Comparison of ENCODE assay signal across 8 mouse cellular contexts in the genomic region with DNA sequence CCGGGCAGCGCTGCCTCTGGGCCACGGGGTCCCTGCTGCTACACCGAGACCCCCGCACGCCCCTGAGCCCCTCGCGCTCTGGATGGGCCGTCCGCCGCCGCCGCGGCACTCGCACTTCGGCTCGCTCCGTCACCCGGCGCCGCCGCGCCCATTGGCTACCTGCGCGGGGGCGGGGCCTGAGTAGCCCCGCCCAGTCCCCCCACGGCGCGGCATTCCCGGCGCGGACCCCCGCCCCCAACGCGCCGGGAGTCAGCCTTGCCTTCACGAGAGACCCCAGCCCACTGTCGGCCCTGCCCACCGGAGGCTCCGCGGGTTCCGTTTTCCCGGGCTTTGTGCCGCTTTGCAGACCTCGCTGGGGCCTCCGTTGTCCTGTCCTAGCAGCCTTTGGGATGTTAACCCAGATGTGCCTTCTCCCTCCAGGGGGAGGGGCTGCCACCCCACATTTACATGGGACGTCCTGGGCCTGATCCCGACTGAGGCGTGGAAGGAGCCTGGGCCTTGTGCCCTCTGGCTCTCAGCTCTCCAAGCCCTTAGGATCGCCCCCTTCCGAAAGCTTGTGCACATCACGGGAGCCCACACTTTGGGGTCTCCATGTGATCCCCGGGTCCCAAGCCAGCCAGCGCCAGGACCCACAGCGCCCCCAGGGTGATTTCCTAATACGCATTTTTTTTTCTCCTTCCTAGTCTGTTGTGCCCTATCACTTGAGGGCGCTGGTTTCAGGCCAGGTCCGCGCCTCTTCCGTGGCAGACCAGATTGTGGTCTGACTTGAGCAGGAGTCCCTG. TPM values are rescaled to one million over a fixed set of nuclear protein-coding genes. Genes with fewer than 3 reads are reported as not detected.
DNase-seq lines count a peak whose midpoint lies in the region; ATAC-seq lines count a peak whose summit lies in the region.

A gene (minus strand): TSS at position 126 of the 782 bp plus-strand sequence.

- WGBS in hindbrain, embryonic 14.5 days = under 1% methylated on average over 61 of the region's 61 CpGs

- H3K9ac ChIP-seq in hindbrain, embryonic 14.5 days = peak within 1 kb of the TSS; percentile 84

- no peaks in the 10 kb centered on the region for H3K9me3 ChIP-seq in hindbrain, embryonic 14.5 days (ENCODE audit: control insufficient read depth, low read length)

- H3K4me1 ChIP-seq in hindbrain, embryonic 14.5 days (replicated peaks; ENCODE audit: control insufficient read depth, insufficient read depth, low read length) = no peaks in the 10 kb centered on the region; the same call in 1 of the 2 replicates

- peak within 1 kb of the TSS; percentile 66 for H3K4me2 ChIP-seq in hindbrain, embryonic 14.5 days (replicated peaks)

- no peaks in the 10 kb centered on the region for H3K27me3 ChIP-seq in hindbrain, embryonic 14.5 days (ENCODE audit: control insufficient read depth, insufficient read depth, low read length)

- DNase-seq in WW6 (ENCODE audit: low read depth, low spot score) = peak; percentile 85
- peak; percentile 44 to 66 for DNase-seq in cerebellum, postnatal 4 days (ENCODE audit: low spot score in 2 of 2)
- DNase-seq in gastrocnemius, adult 18-20 months (ENCODE audit: low spot score) = peak; percentile 27
- peak; percentile 86 for DNase-seq in hindbrain, embryonic 14.5 days (ENCODE audit: low spot score)
- DNase-seq in layer of hippocampus, postnatal 36 days = peak; percentile 64 to 66
- DNase-seq in lung, postnatal 14 days = peak; percentile 72
- DNase-seq in retina, embryonic 14.5 days (ENCODE audit: low spot score) = peak; percentile 85
- DNase-seq in urinary bladder, postnatal 25 days (ENCODE audit: low spot score) = peak; percentile 61

- peak within 1 kb of the TSS; percentile 71 for H3K27ac ChIP-seq in hindbrain, embryonic 14.5 days

- ATAC-seq in hindbrain, embryonic 14.5 days (ENCODE audit: low FRiP score) = peak; percentile 93

- peak within 1 kb of the TSS; percentile 55 for H3K4me3 ChIP-seq in hindbrain, embryonic 14.5 days (replicated peaks; ENCODE audit: low read length)

- H3K36me3 ChIP-seq in hindbrain, embryonic 14.5 days (replicated peaks; ENCODE audit: control insufficient read depth, insufficient read depth) = no peaks in the 10 kb centered on the region

RNA-seq across cellular contexts. Expression of the gene that starts here (rescaled TPM):
- total RNA-seq in gastrocnemius, adult 18-20 months (2021) = 1 to 10 TPM; 4.8 to 5.0 TPM
- 25.3 and 25.7 TPM in 2 replicates for polyA plus RNA-seq in hindbrain, embryonic 14.5 days (2014; fragmentation: Nextera tagmentation; extraction: Ambion mirVana)
- 10 to 100 TPM in 1 of 2 experiments, 1 to 10 TPM in 1; 9.6 to 11.3 TPM for total RNA-seq in layer of hippocampus, postnatal 36 days (2021)

Comparison
In these comparisons a context has a peak if more than half of its experiments do, and no peak if none do; other contexts are left out.
1. Peak in every context shown above with its lines: DNase-seq, ATAC-seq, H3K4me3 ChIP-seq and H3K27ac ChIP-seq.
2. DNase-seq: peak in every context shown above with its lines; median percentile 86 in hindbrain, embryonic 14.5 days; 85 in WW6; 85 in retina, embryonic 14.5 days; 72 in lung, postnatal 14 days; 65 in layer of hippocampus, postnatal 36 days; 61 in urinary bladder, postnatal 25 days; 55 in cerebellum, postnatal 4 days; 27 in gastrocnemius, adult 18-20 months.